10 mouse cellular contexts compared by ENCODE assay signal in genomic region chr11:120578694-120579243, GRCm38 (mm10). TPM values are rescaled to one million over a fixed set of nuclear protein-coding genes. Genes with fewer than 3 reads are reported as not detected.
DNase-seq lines count a peak whose midpoint lies in the region; ATAC-seq lines count a peak whose summit lies in the region.
"Had no signal": no experiment of that assay in that cellular context is flagged by ENCODE, and none has a peak within 500 bp of the region (broad histone marks: within the 10 kb centered on the region; RNA-seq: fewer than 3 reads in every experiment).

No protein-coding gene starts in this region.

- peak; percentile 30 for DNase-seq in adrenal gland, adult 8-10 months
- no peak for DNase-seq in adrenal gland, postnatal 25 days
- DNase-seq in embryonic facial prominence, embryonic 11.5 days (ENCODE audit: low spot score) = no peak
- no peak for DNase-seq in limb, embryonic 11.5 days (ENCODE audit: low spot score)
- no peak for DNase-seq in frontal cortex, postnatal 14 days (ENCODE audit: low spot score in 2 of 2)
- no peak for DNase-seq in right cerebral cortex, postnatal 25 days

- ATAC-seq in intestine, embryonic 16.5 days = no peak
- no peak for ATAC-seq in intestine, embryonic 15.5 days
- ATAC-seq in embryonic facial prominence, embryonic 11.5 days (replicated peaks; ENCODE audit: insufficient number of reproducible peaks, low FRiP score, low TSS enrichment, low read depth) = no peak
- no peak for ATAC-seq in limb, embryonic 11.5 days (ENCODE audit: insufficient number of reproducible peaks, low FRiP score, low TSS enrichment, low read depth)
- ATAC-seq: activated CD4-positive, CD25-positive, alpha-beta regulatory T cell, adult 4 months had no signal

- no peaks in the 10 kb centered on the region for H3K27me3 ChIP-seq in intestine, embryonic 16.5 days (replicated peaks; ENCODE audit: control insufficient read depth, insufficient read depth, low read length)
- H3K27me3 ChIP-seq in intestine, embryonic 15.5 days (replicated peaks) = no peaks in the 10 kb centered on the region
- H3K27me3 ChIP-seq in embryonic facial prominence, embryonic 11.5 days (ENCODE audit: control insufficient read depth, insufficient read depth, low read length) = no peaks in the 10 kb centered on the region
- no peaks in the 10 kb centered on the region for H3K27me3 ChIP-seq in limb, embryonic 11.5 days (ENCODE audit: control insufficient read depth, insufficient read depth, low read length)
- H3K27me3 ChIP-seq: embryonic facial prominence, embryonic 15.5 days had no signal

- H3K9ac ChIP-seq in intestine, embryonic 16.5 days (ENCODE audit: low read depth, low read length) = peak overlapping the region; percentile 94; the same call in 1 of the 2 replicates
- no peak overlapping the region; the same call in 1 of the 2 replicates for H3K9ac ChIP-seq in intestine, embryonic 15.5 days
- peak overlapping the region; percentile 13; the same call in 1 of the 2 replicates for H3K9ac ChIP-seq in embryonic facial prominence, embryonic 11.5 days (replicated peaks; ENCODE audit: low read length)
- no peak overlapping the region for H3K9ac ChIP-seq in limb, embryonic 11.5 days (ENCODE audit: low read length)
- H3K9ac ChIP-seq: embryonic facial prominence, embryonic 15.5 days had no signal

- peaks cover 21% of the 10 kb centered on the region for H3K36me3 ChIP-seq in intestine, embryonic 16.5 days (ENCODE audit: control insufficient read depth, insufficient read depth, low read length)
- peaks cover 19% of the 10 kb centered on the region for H3K36me3 ChIP-seq in intestine, embryonic 15.5 days
- H3K36me3 ChIP-seq in embryonic facial prominence, embryonic 11.5 days (replicated peaks; ENCODE audit: control insufficient read depth, insufficient read depth, low read depth, low read length) = peaks cover 14% of the 10 kb centered on the region
- peaks cover 27% of the 10 kb centered on the region for H3K36me3 ChIP-seq in limb, embryonic 11.5 days (ENCODE audit: control insufficient read depth, insufficient read depth, low read length)

- H3K4me3 ChIP-seq in intestine, embryonic 16.5 days (ENCODE audit: low read length) = no peak overlapping the region
- no peak overlapping the region for H3K4me3 ChIP-seq in intestine, embryonic 15.5 days (replicated peaks)
- H3K4me3 ChIP-seq in embryonic facial prominence, embryonic 11.5 days (ENCODE audit: low read depth, low read length) = no peak overlapping the region
- 0 out of 2 replicates have a peak overlapping the region, but pooled peaks have one; percentile 85 for H3K4me3 ChIP-seq in limb, embryonic 11.5 days (ENCODE audit: low read depth, low read length)

- H3K9me3 ChIP-seq in intestine, embryonic 16.5 days (ENCODE audit: control insufficient read depth, low read length) = no peaks in the 10 kb centered on the region
- H3K9me3 ChIP-seq in intestine, embryonic 15.5 days = no peaks in the 10 kb centered on the region
- no peaks in the 10 kb centered on the region; the same call in 1 of the 2 replicates for H3K9me3 ChIP-seq in embryonic facial prominence, embryonic 11.5 days (replicated peaks; ENCODE audit: control insufficient read depth, low read length)
- no peaks in the 10 kb centered on the region; the same call in 1 of the 2 replicates for H3K9me3 ChIP-seq in limb, embryonic 11.5 days (ENCODE audit: control insufficient read depth, low read length)
- H3K9me3 ChIP-seq: embryonic facial prominence, embryonic 15.5 days had no signal

- no peak overlapping the region for H3K4me2 ChIP-seq in intestine, embryonic 16.5 days (ENCODE audit: low read depth, low read length)
- no peak overlapping the region for H3K4me2 ChIP-seq in intestine, embryonic 15.5 days (replicated peaks)
- H3K4me2 ChIP-seq in embryonic facial prominence, embryonic 11.5 days (ENCODE audit: low read depth, low read length) = no peak overlapping the region
- 0 out of 2 replicates have a peak overlapping the region, but pooled peaks have one; percentile 96 for H3K4me2 ChIP-seq in limb, embryonic 11.5 days (ENCODE audit: low read depth, severe bottlenecking)

- H3K27ac ChIP-seq in intestine, embryonic 16.5 days (ENCODE audit: low read length) = peak overlapping the region; percentile 96
- no peak overlapping the region; the same call in 1 of the 2 replicates for H3K27ac ChIP-seq in intestine, embryonic 15.5 days
- no peak overlapping the region for H3K27ac ChIP-seq in embryonic facial prominence, embryonic 11.5 days (replicated peaks; ENCODE audit: low read depth, low read length)
- no peak overlapping the region for H3K27ac ChIP-seq in limb, embryonic 11.5 days (replicated peaks; ENCODE audit: low read depth, low read length)

- peaks cover 50% of the 10 kb centered on the region for H3K4me1 ChIP-seq in intestine, embryonic 16.5 days (ENCODE audit: control insufficient read depth, insufficient read depth, low read length)
- H3K4me1 ChIP-seq in intestine, embryonic 15.5 days (replicated peaks) = peaks cover 43% of the 10 kb centered on the region
- H3K4me1 ChIP-seq in embryonic facial prominence, embryonic 11.5 days (ENCODE audit: control insufficient read depth, insufficient read depth, low read length) = peaks cover 14% of the 10 kb centered on the region
- H3K4me1 ChIP-seq in limb, embryonic 11.5 days (ENCODE audit: control insufficient read depth, insufficient read depth, low read length) = peaks cover 12% of the 10 kb centered on the region

- 81% methylated on average over 11 of the region's 11 CpGs for WGBS in intestine, embryonic 16.5 days
- WGBS in intestine, embryonic 15.5 days = 79% methylated on average over 11 of the region's 11 CpGs
- WGBS in embryonic facial prominence, embryonic 11.5 days = 77% methylated on average over 11 of the region's 11 CpGs
- 71% methylated on average over 11 of the region's 11 CpGs for WGBS in limb, embryonic 11.5 days

RNA-seq across cellular contexts. Expression of gene Arhgdia, which starts 2.7 kb away (rescaled TPM):
- total RNA-seq in adrenal gland, adult 8-10 months (2022) = 100 to 1,000 TPM; 356 to 389 (median 365) TPM
- 333 and 334 TPM in 2 replicates for total RNA-seq in adrenal gland, postnatal 25 days (2021)
- polyA plus RNA-seq in intestine, embryonic 16.5 days (2015; fragmentation: Nextera tagmentation; extraction: Ambion mirVana) = 626 and 641 TPM in 2 replicates
- 559 and 611 TPM in 2 replicates for polyA plus RNA-seq in intestine, embryonic 15.5 days (2015; fragmentation: Nextera tagmentation; extraction: Ambion mirVana)
- polyA plus RNA-seq in embryonic facial prominence, embryonic 11.5 days (2014; fragmentation: Nextera tagmentation; extraction: Ambion mirVana) = 511 and 567 TPM in 2 replicates
- polyA plus RNA-seq in limb, embryonic 11.5 days (2014; fragmentation: Nextera tagmentation; extraction: Ambion mirVana) = 593 and 597 TPM in 2 replicates

RNA-seq across cellular contexts. Expression of gene P4hb, which starts 5.7 kb away (rescaled TPM):
- total RNA-seq in adrenal gland, adult 8-10 months (2022) = 100 to 1,000 TPM; 439 to 580 (median 550) TPM
- total RNA-seq in adrenal gland, postnatal 25 days (2021) = 407 and 486 TPM in 2 replicates
- 1,365 and 1,538 TPM in 2 replicates for polyA plus RNA-seq in intestine, embryonic 16.5 days (2015; fragmentation: Nextera tagmentation; extraction: Ambion mirVana)
- 992 and 1,107 TPM in 2 replicates for polyA plus RNA-seq in intestine, embryonic 15.5 days (2015; fragmentation: Nextera tagmentation; extraction: Ambion mirVana)
- 626 and 629 TPM in 2 replicates for polyA plus RNA-seq in embryonic facial prominence, embryonic 11.5 days (2014; fragmentation: Nextera tagmentation; extraction: Ambion mirVana)
- polyA plus RNA-seq in limb, embryonic 11.5 days (2014; fragmentation: Nextera tagmentation; extraction: Ambion mirVana) = 640 and 656 TPM in 2 replicates

RNA-seq across cellular contexts. Expression of gene Alyref, which starts 19.4 kb away (rescaled TPM):
- total RNA-seq in adrenal gland, adult 8-10 months (2022) = 100 to 1,000 TPM in 1 of 4 experiments, 10 to 100 TPM in 3; 52.1 to 102 (median 72.7) TPM
- total RNA-seq in adrenal gland, postnatal 25 days (2021) = 101 and 105 TPM in 2 replicates
- polyA plus RNA-seq in intestine, embryonic 16.5 days (2015; fragmentation: Nextera tagmentation; extraction: Ambion mirVana) = 19.6 and 86.6 TPM in 2 replicates
- 406 and 459 TPM in 2 replicates for polyA plus RNA-seq in intestine, embryonic 15.5 days (2015; fragmentation: Nextera tagmentation; extraction: Ambion mirVana)
- 748 and 893 TPM in 2 replicates for polyA plus RNA-seq in embryonic facial prominence, embryonic 11.5 days (2014; fragmentation: Nextera tagmentation; extraction: Ambion mirVana)
- polyA plus RNA-seq in limb, embryonic 11.5 days (2014; fragmentation: Nextera tagmentation; extraction: Ambion mirVana) = 810 and 850 TPM in 2 replicates

RNA-seq across cellular contexts. Expression of gene Anapc11, which starts 19.5 kb away (rescaled TPM):
- total RNA-seq in adrenal gland, adult 8-10 months (2022) = 100 to 1,000 TPM in 2 of 4 experiments, 10 to 100 TPM in 2; 90.3 to 112 (median 98.6) TPM
- 81.5 and 102 TPM in 2 replicates for total RNA-seq in adrenal gland, postnatal 25 days (2021)
- polyA plus RNA-seq in intestine, embryonic 16.5 days (2015; fragmentation: Nextera tagmentation; extraction: Ambion mirVana) = 164 and 171 TPM in 2 replicates
- polyA plus RNA-seq in intestine, embryonic 15.5 days (2015; fragmentation: Nextera tagmentation; extraction: Ambion mirVana) = 178 and 194 TPM in 2 replicates
- 177 and 197 TPM in 2 replicates for polyA plus RNA-seq in embryonic facial prominence, embryonic 11.5 days (2014; fragmentation: Nextera tagmentation; extraction: Ambion mirVana)
- 214 and 223 TPM in 2 replicates for polyA plus RNA-seq in limb, embryonic 11.5 days (2014; fragmentation: Nextera tagmentation; extraction: Ambion mirVana)

RNA-seq across cellular contexts. Expression of gene Ppp1r27, which starts 27.8 kb away (rescaled TPM):
- total RNA-seq in adrenal gland, adult 8-10 months (2022) = 1 to 10 TPM in 3 of 4 experiments, under 1 TPM in 1; 0.78 to 2.8 (median 1.2) TPM
- 1.4 TPM in 1 of 2 replicates, not detected in the other for total RNA-seq in adrenal gland, postnatal 25 days (2021)
- 0.37 TPM in 1 of 2 replicates, not detected in the other for polyA plus RNA-seq in intestine, embryonic 16.5 days (2015; fragmentation: Nextera tagmentation; extraction: Ambion mirVana)
- not detected in 2 replicates for polyA plus RNA-seq in intestine, embryonic 15.5 days (2015; fragmentation: Nextera tagmentation; extraction: Ambion mirVana)
- not detected in 2 replicates for polyA plus RNA-seq in embryonic facial prominence, embryonic 11.5 days (2014; fragmentation: Nextera tagmentation; extraction: Ambion mirVana)
- polyA plus RNA-seq in limb, embryonic 11.5 days (2014; fragmentation: Nextera tagmentation; extraction: Ambion mirVana) = 0.47 and 0.85 TPM in 2 replicates
- polyA plus RNA-seq: activated CD4-positive, CD25-positive, alpha-beta regulatory T cell, adult 4 months had no signal

Comparison
In these comparisons a context has a peak if more than half of its experiments do, and no peak if none do; other contexts are left out.
1. H3K9ac ChIP-seq: peak in intestine, embryonic 16.5 days (single experiment) and embryonic facial prominence, embryonic 11.5 days (single experiment); none in intestine, embryonic 15.5 days (single experiment) and limb, embryonic 11.5 days (single experiment).